Mouse (Mus musculus): ENCODE data around the gene Atp5b. TPM values are rescaled to one million over a fixed set of nuclear protein-coding genes. Genes with fewer than 3 reads are reported as not detected.

The Atp5b gene
- total RNA-seq, 2 experiments from 2014 or later, result 1,572 to 1,686 TPM

DNA sequence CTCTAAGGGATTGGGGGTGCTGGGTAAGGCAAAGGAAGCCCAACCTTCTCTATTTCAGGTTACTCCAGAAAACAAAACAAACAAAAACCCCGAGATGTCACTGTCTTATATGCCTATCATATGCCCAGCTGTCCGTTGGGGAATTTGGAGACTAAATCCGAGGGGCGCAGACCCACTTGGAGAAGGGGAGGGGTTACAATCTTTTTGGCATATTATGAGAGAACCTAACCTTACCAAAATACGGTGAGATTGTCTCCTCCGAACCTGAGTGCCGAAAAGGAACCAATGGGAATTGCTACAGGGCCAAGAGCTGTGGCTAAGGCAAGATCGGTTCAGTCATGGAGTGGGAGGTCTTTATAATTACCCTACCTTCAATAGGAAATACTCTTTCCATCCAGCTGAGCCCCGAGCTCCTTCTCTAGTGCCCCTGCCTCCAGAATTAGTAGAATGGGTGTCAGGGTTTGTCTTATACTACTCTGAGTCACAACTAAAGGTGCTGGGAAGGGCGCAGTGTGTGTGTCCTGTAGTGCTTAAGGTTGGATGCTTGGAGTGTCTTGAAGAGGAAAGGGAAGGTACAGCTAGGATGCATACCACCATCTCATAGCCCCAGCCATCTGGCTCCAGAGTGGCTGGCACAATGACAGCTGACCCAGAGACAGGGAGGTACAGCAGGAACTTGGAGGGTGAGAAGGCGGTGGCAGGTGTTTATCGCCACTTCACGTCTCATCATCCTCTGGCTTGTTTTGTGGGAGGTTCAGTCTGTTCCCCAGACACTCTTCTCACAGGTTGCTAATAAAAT lies 10.6 kb downstream of the Atp5b start:
- DNase-seq (ENCODE audit: extremely low spot score in 1 of 2, low spot score in 2 of 2), result peak in 1 of 2 experiments; percentile 41
- intact Hi-C loops (cut with DNase I), result loop anchor here (5.0 kb wide), 1 partner anchor 94 kb away; no protein-coding TSS in a partner anchor

DNA sequence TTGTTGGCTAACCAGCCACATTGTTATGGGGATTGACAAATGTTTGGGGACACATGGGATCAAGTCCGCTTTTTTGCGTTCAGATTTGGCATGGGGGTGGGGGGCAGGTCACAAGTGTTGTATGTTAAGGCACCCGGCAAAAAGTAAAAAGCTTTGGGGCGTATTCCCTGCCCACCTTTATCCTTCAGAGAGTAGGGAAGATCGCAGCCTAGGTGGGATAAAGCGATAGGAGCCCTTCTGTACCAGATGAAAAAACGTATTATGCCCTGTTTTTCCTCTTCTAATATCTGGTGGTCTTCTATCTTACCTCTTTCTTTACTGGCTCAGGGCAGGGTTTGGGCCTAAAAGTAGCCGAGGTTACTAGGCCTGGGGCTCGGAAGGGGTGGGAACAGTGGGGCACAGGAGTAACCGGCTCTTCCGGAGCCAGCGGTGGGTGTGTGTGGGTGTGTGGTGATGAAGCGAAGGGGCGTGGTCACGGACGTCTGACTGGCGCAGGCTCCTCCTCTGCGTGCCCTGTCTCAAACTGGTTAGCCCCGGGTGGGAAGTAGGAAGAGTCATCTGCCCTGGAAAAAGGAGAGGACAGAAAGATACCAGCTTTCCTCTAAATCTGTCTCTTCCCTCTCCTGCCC lies 11.4 kb downstream of the Atp5b start:
- peak in 1 of 2 experiments; percentile 91 for DNase-seq (ENCODE audit: extremely low spot score in 1 of 2, low spot score in 2 of 2)
- intact Hi-C loops (cut with DNase I), result loop anchor here (5.0 kb wide), 1 partner anchor 93 kb away; no protein-coding TSS in a partner anchor

GRCm38 (mm10) chr10:128095003-128095636 lies 12.0 kb downstream of the Atp5b start:
- intact Hi-C loops (cut with DNase I), result no loop called here
- DNase-seq (ENCODE audit: extremely low spot score in 1 of 2, low spot score in 2 of 2), result no peak

GRCm38 (mm10) chr10:128096313-128096692 lies 13.2 kb downstream of the Atp5b start:
- no peak for DNase-seq (ENCODE audit: extremely low spot score in 1 of 2, low spot score in 2 of 2)
- intact Hi-C loops (cut with DNase I), result no loop called here

- DNase-seq (ENCODE audit: extremely low spot score in 1 of 2, low spot score in 2 of 2), result peak in 1 of 2 experiments; percentile 92
- intact Hi-C loops (cut with DNase I), result no loop called here
Measured at GRCm38 (mm10) chr10:128096693-128097586, 13.9 kb downstream of the Atp5b start.

GRCm38 (mm10) chr10:128097587-128097971 lies 14.5 kb downstream of the Atp5b start:
- DNase-seq (ENCODE audit: extremely low spot score in 1 of 2, low spot score in 2 of 2), result peak in 1 of 2 experiments; percentile 86

GRCm38 (mm10) chr10:128110103-128110761 lies 27.2 kb downstream of the Atp5b start:
- no peak for DNase-seq (ENCODE audit: extremely low spot score in 1 of 2, low spot score in 2 of 2)
- intact Hi-C loops (cut with DNase I), result no loop called here

More at GRCm38 (mm10) chr10:128097587-128097971, 14.5 kb downstream of the Atp5b start:
- intact Hi-C loops (cut with DNase I), result no loop called here

GRCm38 (mm10) chr10:128111227-128111626 lies 28.2 kb downstream of the Atp5b start:
- intact Hi-C loops (cut with DNase I), result no loop called here

DNA sequence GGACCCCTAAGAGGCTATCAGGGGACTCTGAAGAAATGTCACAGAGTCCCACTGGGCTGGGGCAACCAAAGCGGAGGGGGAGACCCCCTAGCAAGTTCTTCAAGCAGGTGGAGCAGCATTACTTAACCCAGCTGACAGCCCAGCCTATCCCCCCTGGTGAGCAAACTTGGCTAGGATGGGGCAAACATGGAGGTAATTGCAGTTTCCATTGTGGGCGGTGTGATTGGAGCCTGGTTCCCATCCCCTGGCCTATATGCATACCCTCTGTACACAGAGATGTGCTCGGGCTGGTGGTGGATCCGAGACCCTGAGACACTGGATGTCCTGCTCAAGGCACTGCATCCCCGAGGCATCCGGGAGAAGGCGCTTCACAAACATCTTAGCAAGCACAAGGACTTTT lies 40.8 kb downstream of the Atp5b start:
- intact Hi-C loops (cut with DNase I), result no loop called here
- DNase-seq (ENCODE audit: extremely low spot score in 1 of 2, low spot score in 2 of 2), result no peak

More at GRCm38 (mm10) chr10:128111227-128111626, 28.2 kb downstream of the Atp5b start:
- no peak for DNase-seq (ENCODE audit: extremely low spot score in 1 of 2, low spot score in 2 of 2)

GRCm38 (mm10) chr10:128124831-128125230 lies 41.8 kb downstream of the Atp5b start:
- no peak for DNase-seq (ENCODE audit: extremely low spot score in 1 of 2, low spot score in 2 of 2)
- intact Hi-C loops (cut with DNase I), result no loop called here

GRCm38 (mm10) chr10:128125951-128126350 lies 42.9 kb downstream of the Atp5b start:
- intact Hi-C loops (cut with DNase I), result no loop called here

DNA sequence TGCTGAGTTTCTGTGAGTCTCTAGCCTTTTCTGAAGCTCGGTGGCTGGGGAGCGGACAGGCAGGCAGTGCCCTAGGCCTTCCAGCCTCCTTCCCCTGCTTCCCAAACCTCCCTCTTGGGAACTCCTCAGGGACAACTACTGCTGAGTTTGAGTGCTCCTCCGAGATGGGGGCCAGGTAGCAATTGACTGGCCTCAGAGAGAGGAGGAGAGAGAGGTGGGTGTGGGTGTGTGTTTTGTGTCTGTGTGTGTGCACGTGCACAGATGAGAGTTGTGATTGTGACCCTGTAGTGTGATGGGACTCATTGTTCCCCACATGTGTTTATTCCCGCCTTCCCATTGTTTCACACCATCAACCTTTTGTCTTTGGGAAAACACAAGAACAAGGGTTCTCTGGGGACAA lies 44.4 kb downstream of the Atp5b start:
- intact Hi-C loops (cut with DNase I), result no loop called here
- DNase-seq (ENCODE audit: extremely low spot score in 1 of 2, low spot score in 2 of 2), result no peak

More at GRCm38 (mm10) chr10:128125951-128126350, 42.9 kb downstream of the Atp5b start:
- DNase-seq (ENCODE audit: extremely low spot score in 1 of 2, low spot score in 2 of 2), result no peak

DNA sequence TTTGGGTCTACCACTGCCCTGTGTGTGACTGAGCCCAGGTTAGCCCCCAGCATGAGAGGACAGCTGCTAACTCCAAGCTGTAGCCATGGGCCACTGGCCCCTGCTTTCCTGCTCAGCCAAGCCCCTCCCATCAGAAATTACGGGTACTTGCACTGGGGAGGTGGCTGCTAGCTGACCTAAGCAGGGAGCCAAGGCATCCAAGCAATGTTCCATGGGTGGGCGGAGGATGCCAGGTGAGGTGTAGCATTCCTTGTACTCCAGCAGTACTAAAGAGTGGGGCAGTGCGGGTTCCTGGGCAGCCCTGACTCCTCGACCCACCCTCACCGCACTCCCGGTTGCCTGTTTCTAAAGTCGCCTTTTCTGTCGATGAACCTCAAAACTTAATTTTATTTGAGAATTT lies 45.1 kb downstream of the Atp5b start:
- intact Hi-C loops (cut with DNase I), result no loop called here
- no peak for DNase-seq (ENCODE audit: extremely low spot score in 1 of 2, low spot score in 2 of 2)

DNA sequence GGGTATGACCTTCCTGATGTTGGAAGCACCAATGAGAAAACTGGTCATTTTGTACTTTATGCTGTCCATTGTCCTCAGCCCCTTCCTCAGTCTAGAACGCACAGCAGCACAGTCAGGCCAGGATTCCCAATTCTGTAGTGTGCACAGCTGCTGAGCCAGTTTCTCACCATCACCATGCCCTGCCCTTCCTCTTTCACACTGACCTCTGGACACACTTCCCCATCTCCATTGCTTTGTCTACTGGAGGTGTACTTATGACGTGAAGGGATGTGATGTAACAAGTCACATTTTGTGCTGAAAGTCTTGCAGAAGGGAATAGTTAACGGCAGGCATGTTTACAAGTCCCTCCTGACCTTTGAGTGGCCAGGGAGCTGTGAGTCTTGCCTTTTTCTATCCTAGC lies 48.2 kb downstream of the Atp5b start:
- intact Hi-C loops (cut with DNase I), result no loop called here
- DNase-seq (ENCODE audit: extremely low spot score in 1 of 2, low spot score in 2 of 2), result no peak

- no peak for DNase-seq (ENCODE audit: extremely low spot score in 1 of 2, low spot score in 2 of 2)
- intact Hi-C loops (cut with DNase I), result no loop called here
Measured at GRCm38 (mm10) chr10:128131812-128132211, 48.7 kb downstream of the Atp5b start.

DNA sequence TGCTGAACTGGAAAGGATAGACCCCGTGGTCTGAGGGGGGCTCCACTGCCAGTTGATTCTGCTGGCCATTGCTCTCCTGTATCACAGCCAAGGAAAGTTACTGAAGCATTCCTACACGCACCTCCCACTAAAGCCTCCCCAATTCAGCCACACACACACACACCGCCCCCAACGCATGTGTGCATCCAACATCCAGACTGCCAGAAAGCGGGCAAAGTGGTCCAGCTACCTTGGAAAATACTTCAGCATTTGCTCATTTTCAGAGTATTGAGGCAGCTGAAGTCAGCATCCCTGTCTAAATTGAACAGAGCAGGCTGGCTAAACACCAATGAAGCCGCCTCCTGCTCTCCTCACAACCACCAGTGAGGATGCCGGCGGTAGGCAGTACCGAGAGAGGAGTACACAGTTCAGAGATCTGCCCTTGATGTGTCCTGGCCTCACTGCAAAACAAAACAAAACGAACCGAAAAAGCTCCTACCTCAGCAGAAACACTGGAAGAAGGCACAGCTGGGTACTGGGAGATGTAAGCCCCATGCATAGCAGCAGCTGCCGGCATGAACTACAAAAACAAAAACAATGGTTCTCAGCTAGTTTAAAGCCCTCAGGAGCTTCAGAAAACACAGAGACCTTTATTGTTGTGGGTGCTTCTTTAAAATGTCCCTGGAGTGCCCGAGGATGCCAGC lies 50.7 kb downstream of the Atp5b start:
- intact Hi-C loops (cut with DNase I), result no loop called here
- peak; percentile 40 to 44 for DNase-seq (ENCODE audit: extremely low spot score in 1 of 2, low spot score in 2 of 2)

- intact Hi-C loops (cut with DNase I), result no loop called here
- DNase-seq (ENCODE audit: extremely low spot score in 1 of 2, low spot score in 2 of 2), result no peak
Measured at GRCm38 (mm10) chr10:128135374-128135773, 52.3 kb downstream of the Atp5b start.

Data from left cerebral cortex, postnatal 10 days (tissue).